Mouse (Mus musculus): ENCODE data around the gene Lekr1. TPM values are rescaled to one million over a fixed set of nuclear protein-coding genes. Genes with fewer than 3 reads are reported as not detected.

The Lekr1 gene
- polyA plus RNA-seq, 1 experiment, result 4.5 TPM

GRCm38 (mm10) chr3:65843185-65843552, 177.1 kb downstream of the Lekr1 start:
- Histone ChIP-seq H3K27me3 (ENCODE audit: control insufficient read depth, insufficient read depth, low read length) (no peaks in the 10 kb centered on the region), H3K4me1 (ENCODE audit: control insufficient read depth, insufficient read depth, low read length) (no peaks in the 10 kb centered on the region), H3K27ac (ENCODE audit: insufficient read depth, low read length) (no peak overlapping the region), H3K4me3 (replicated peaks; ENCODE audit: insufficient read depth, low read depth, low read length) (no peak overlapping the region)
- DNase-seq, result no peak
- WGBS, result 32% methylated on average over 4 of the region's 4 CpGs
- TF ChIP-seq POLR2A (IDR thresholded peaks at IDR 0.05; ENCODE audit: borderline replicate concordance, insufficient read depth, low read length) (no peak), CTCF (IDR thresholded peaks at IDR 0.05; ENCODE audit: borderline replicate concordance, insufficient read depth, low read depth, low read length) (no peak)

- 88% methylated on average over 10 of the region's 10 CpGs for WGBS
- Histone ChIP-seq H3K4me1 (ENCODE audit: control insufficient read depth, insufficient read depth, low read length) (no peaks in the 10 kb centered on the region), H3K27ac (ENCODE audit: insufficient read depth, low read length) (no peak overlapping the region), H3K4me3 (replicated peaks; ENCODE audit: insufficient read depth, low read depth, low read length) (no peak overlapping the region), H3K27me3 (ENCODE audit: control insufficient read depth, insufficient read depth, low read length) (no peaks in the 10 kb centered on the region)
- TF ChIP-seq CTCF (IDR thresholded peaks at IDR 0.05; ENCODE audit: borderline replicate concordance, insufficient read depth, low read depth, low read length) (no peak), POLR2A (IDR thresholded peaks at IDR 0.05; ENCODE audit: borderline replicate concordance, insufficient read depth, low read length) (no peak)
- DNase-seq, result no peak
These were observed 178.3 kb downstream of the Lekr1 start for GRCm38 (mm10) chr3:65844302-65844701.

GRCm38 (mm10) chr3:65844851-65845552, 179.0 kb downstream of the Lekr1 start:
- DNase-seq, result no peak
- Histone ChIP-seq H3K4me3 (replicated peaks; ENCODE audit: insufficient read depth, low read depth, low read length) (no peak overlapping the region), H3K27ac (ENCODE audit: insufficient read depth, low read length) (no peak overlapping the region), H3K4me1 (ENCODE audit: control insufficient read depth, insufficient read depth, low read length) (no peaks in the 10 kb centered on the region), H3K27me3 (ENCODE audit: control insufficient read depth, insufficient read depth, low read length) (no peaks in the 10 kb centered on the region)
- 42% methylated on average over 8 of the region's 8 CpGs for WGBS
- TF ChIP-seq CTCF (IDR thresholded peaks at IDR 0.05; ENCODE audit: borderline replicate concordance, insufficient read depth, low read depth, low read length) (no peak), POLR2A (IDR thresholded peaks at IDR 0.05; ENCODE audit: borderline replicate concordance, insufficient read depth, low read length) (no peak)

DNA sequence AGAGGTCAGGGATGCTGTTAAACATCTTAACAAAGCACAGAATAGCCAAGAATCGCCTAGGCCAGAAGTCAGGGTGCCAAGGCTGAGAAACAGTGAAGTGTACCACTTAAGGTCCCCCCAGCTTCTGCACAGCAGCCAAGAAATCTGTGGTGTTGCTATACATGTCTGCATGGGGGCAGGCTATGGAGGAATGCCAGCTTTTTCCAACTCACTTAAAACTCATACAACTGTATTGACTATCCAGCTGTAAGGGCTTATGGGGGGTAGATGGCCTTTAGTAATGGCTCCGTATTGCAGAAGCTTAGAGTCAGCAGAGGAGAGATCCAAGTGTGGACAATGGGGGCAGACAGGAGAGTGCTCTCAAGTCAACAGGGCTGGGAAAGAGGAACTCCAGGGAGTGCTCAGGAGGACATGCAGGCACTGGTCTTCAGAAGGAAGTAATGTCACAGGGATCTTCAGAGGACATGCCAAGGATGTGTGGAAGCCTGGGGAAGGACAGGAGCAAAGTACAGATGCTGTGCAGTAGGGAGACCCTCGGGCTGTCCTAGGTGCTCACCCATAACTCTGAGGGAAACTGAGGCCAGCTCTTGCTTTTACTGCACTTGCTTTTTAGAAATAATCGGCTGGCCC, 181.2 kb downstream of the Lekr1 start:
- no peaks in the 10 kb centered on the region for H3K27me3 ChIP-seq (ENCODE audit: control insufficient read depth, insufficient read depth, low read length)
- no peak overlapping the region for H3K4me3 ChIP-seq (replicated peaks; ENCODE audit: insufficient read depth, low read depth, low read length)
- 58% methylated on average over 4 of the region's 4 CpGs for WGBS
- no peaks in the 10 kb centered on the region for H3K4me1 ChIP-seq (ENCODE audit: control insufficient read depth, insufficient read depth, low read length)
- no peak overlapping the region for H3K27ac ChIP-seq (ENCODE audit: insufficient read depth, low read length)
- TF ChIP-seq POLR2A (IDR thresholded peaks at IDR 0.05; ENCODE audit: borderline replicate concordance, insufficient read depth, low read length), result no peak
- no peak for TF ChIP-seq CTCF (IDR thresholded peaks at IDR 0.05; ENCODE audit: borderline replicate concordance, insufficient read depth, low read depth, low read length)
- no peak for DNase-seq

DNA sequence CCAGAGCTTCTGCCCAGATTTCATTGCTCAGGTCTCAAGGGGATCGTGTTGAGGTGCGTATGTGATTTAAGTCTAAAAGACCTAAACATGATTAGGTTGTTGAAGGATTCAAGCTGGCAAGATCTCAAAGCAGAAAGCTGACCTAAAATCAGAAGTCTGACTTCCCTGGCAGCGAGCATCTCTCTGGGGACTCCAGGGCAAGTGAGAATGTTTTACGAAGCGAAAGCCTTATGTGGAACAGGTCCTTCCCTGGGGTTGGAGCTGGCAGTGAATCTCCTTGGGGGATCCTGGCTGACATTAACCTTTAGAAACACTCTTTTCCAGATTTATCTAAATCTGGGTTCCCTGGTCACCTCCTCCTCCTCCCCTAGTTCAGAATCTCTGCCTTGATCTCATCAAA, 187.7 kb downstream of the Lekr1 start:
- H3K4me3 ChIP-seq (replicated peaks; ENCODE audit: insufficient read depth, low read depth, low read length), result no peak overlapping the region
- H3K4me1 ChIP-seq (ENCODE audit: control insufficient read depth, insufficient read depth, low read length), result no peaks in the 10 kb centered on the region
- TF ChIP-seq CTCF (IDR thresholded peaks at IDR 0.05; ENCODE audit: borderline replicate concordance, insufficient read depth, low read depth, low read length), result no peak
- no peak for TF ChIP-seq POLR2A (IDR thresholded peaks at IDR 0.05; ENCODE audit: borderline replicate concordance, insufficient read depth, low read length)
- 69% methylated on average over 5 of the region's 5 CpGs for WGBS
- H3K27me3 ChIP-seq (ENCODE audit: control insufficient read depth, insufficient read depth, low read length), result no peaks in the 10 kb centered on the region
- DNase-seq, result no peak
- no peak overlapping the region for H3K27ac ChIP-seq (ENCODE audit: insufficient read depth, low read length)

DNA sequence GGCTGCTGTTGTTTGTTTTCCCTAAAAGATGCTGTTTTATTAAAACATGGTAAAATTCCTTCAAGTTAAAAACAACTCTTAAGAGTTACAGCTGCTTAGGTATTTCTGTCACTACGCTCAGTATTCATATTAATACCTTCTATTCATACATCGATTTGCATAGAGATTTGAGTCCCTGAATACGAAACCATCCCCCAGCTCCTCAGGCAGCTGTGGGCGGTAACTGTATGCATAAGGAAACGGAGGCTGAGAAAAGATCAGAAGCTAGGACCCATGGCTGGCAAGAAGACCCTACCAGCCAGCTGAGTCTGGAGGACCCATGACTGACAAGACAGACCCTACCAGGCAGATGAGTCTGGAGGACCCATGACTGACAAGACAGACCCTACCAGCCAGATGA, 189.5 kb downstream of the Lekr1 start:
- DNase-seq, result no peak
- TF ChIP-seq CTCF (IDR thresholded peaks at IDR 0.05; ENCODE audit: borderline replicate concordance, insufficient read depth, low read depth, low read length) (no peak), POLR2A (IDR thresholded peaks at IDR 0.05; ENCODE audit: borderline replicate concordance, insufficient read depth, low read length) (no peak)
- H3K4me1 ChIP-seq (ENCODE audit: control insufficient read depth, insufficient read depth, low read length), result no peaks in the 10 kb centered on the region
- no peak overlapping the region for H3K27ac ChIP-seq (ENCODE audit: insufficient read depth, low read length)
- no peak overlapping the region for H3K4me3 ChIP-seq (replicated peaks; ENCODE audit: insufficient read depth, low read depth, low read length)
- no peaks in the 10 kb centered on the region for H3K27me3 ChIP-seq (ENCODE audit: control insufficient read depth, insufficient read depth, low read length)
- WGBS, result 94% methylated on average over 5 of the region's 5 CpGs

DNA sequence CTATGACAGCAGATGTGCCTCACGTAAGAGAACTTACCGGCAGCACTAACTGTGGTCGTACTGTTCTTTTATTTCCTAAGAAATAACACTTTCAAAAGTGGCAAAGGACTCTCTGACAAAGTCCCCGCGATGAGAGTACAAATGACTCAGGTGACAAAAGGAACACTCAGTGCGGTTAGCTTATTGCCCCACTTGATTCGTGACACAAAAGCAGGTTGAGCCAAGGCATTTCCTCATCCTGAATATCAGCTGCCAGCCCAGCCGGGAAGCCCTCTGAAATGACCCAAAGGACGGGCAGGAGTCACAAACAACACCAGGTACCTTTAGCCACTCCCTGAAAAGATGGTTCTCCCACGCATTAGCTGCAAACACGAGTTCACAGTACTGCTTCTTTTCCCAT, 192.1 kb downstream of the Lekr1 start:
- DNase-seq, result no peak

More for the DNA sequence above, 192.1 kb downstream of the Lekr1 start:
- H3K4me3 ChIP-seq (replicated peaks; ENCODE audit: insufficient read depth, low read depth, low read length), result no peak overlapping the region
- peaks cover 7% of the 10 kb centered on the region; the same call in 1 of the 2 replicates for H3K4me1 ChIP-seq (ENCODE audit: control insufficient read depth, insufficient read depth, low read length)
- TF ChIP-seq POLR2A (IDR thresholded peaks at IDR 0.05; ENCODE audit: borderline replicate concordance, insufficient read depth, low read length), result no peak
- no peak for TF ChIP-seq CTCF (IDR thresholded peaks at IDR 0.05; ENCODE audit: borderline replicate concordance, insufficient read depth, low read depth, low read length)
- no peak overlapping the region for H3K27ac ChIP-seq (ENCODE audit: insufficient read depth, low read length)
- H3K27me3 ChIP-seq (ENCODE audit: control insufficient read depth, insufficient read depth, low read length), result no peaks in the 10 kb centered on the region
- WGBS, result 71% methylated on average over 11 of the region's 11 CpGs

Data from cerebellum, adult 2 months (tissue).